Mouse (Mus musculus): Measurements from ENCODE around the gene Slirp. TPM values are rescaled to one million over a fixed set of nuclear protein-coding genes. Genes with fewer than 3 reads are reported as not detected.

The Slirp gene
- total RNA-seq, 2 experiments from 2014 or later: 142 to 154 TPM

Small RNA genes lying within 50 kb of the gene (microRNA-seq; reads per million reads assigned to microRNA genes)
- 24.2 to 32.1 reads per million in 2 experiments for gene Mir3068

Other genes with a start within 250 kb of the Slirp start
- under 1 TPM in 1 of 2 experiments, not detected in 1; 0.29 TPM for gene Samd15, start 244.2 kb upstream of the Slirp start, total RNA-seq (2021)
- gene Tmed8, start 243.4 kb upstream of the Slirp start, total RNA-seq (2021): 1 to 10 TPM; 1.9 to 2.1 TPM
- under 1 TPM; 0.23 to 0.49 TPM for gene Noxred1, start 205.2 kb upstream of the Slirp start, total RNA-seq (2021)
- 10 to 100 TPM in 1 of 2 experiments, 1 to 10 TPM in 1; 9.0 to 11.0 TPM for gene Vipas39, start 177.6 kb upstream of the Slirp start, total RNA-seq (2021)
- gene Ahsa1, start 177.4 kb upstream of the Slirp start, total RNA-seq (2021): 100 to 1,000 TPM; 111 to 115 TPM
- under 1 TPM in 1 of 2 experiments, not detected in 1; 0.08 TPM for gene Ism2, start 144.2 kb upstream of the Slirp start, total RNA-seq (2021)
- 10 to 100 TPM; 16.8 to 20.2 TPM for gene Sptlc2, start 55.5 kb upstream of the Slirp start, total RNA-seq (2021)
- 1 to 10 TPM; 6.0 to 7.6 TPM for gene Alkbh1, start 121 bp downstream of the Slirp start, total RNA-seq (2021)
- gene Snw1, start 28.4 kb downstream of the Slirp start, total RNA-seq (2021): 10 to 100 TPM; 43.7 to 44.7 TPM
- not detected for gene Gm5788, start 50.8 kb downstream of the Slirp start, total RNA-seq (2021)
- not detected for gene Gm8300, start 70.4 kb downstream of the Slirp start, total RNA-seq (2021)
- gene Oog1, start 158.8 kb downstream of the Slirp start, total RNA-seq (2021): not detected
- not detected for gene Gm4027, start 175.0 kb downstream of the Slirp start, total RNA-seq (2021)
- not detected for gene Gm16381, start 200.7 kb downstream of the Slirp start, total RNA-seq (2021)

Data from gastrocnemius, postnatal 14 days (tissue).